ENCODE assay signal across 8 mouse cellular contexts in genomic region chr3:124075974-124076606, GRCm38 (mm10).
DNase-seq lines count a peak whose midpoint lies in the region; ATAC-seq and TF ChIP-seq lines count a peak whose summit lies in the region.

No protein-coding gene starts in this region.

- no peak overlapping the region for H3K4me2 ChIP-seq in midbrain, embryonic 13.5 days (replicated peaks)
- no peak overlapping the region for H3K4me2 ChIP-seq in midbrain, embryonic 11.5 days
- H3K4me2 ChIP-seq in stomach, postnatal 0 days (replicated peaks; ENCODE audit: low read depth) = no peak overlapping the region

- H3K4me1 ChIP-seq in midbrain, embryonic 13.5 days (replicated peaks) = peaks cover 6% of the 10 kb centered on the region
- H3K4me1 ChIP-seq in midbrain, embryonic 11.5 days (ENCODE audit: control insufficient read depth, insufficient read depth, low read length) = no peaks in the 10 kb centered on the region
- H3K4me1 ChIP-seq in stomach, postnatal 0 days (replicated peaks; ENCODE audit: control insufficient read depth, insufficient read depth) = no peaks in the 10 kb centered on the region

- no peak for TF ChIP-seq EP300 in stomach, postnatal 0 days (optimal IDR thresholded peaks at IDR 0.05)

- no peak overlapping the region for H3K9ac ChIP-seq in midbrain, embryonic 13.5 days (replicated peaks)
- no peak overlapping the region for H3K9ac ChIP-seq in midbrain, embryonic 11.5 days (ENCODE audit: low read length)
- H3K9ac ChIP-seq in stomach, postnatal 0 days (ENCODE audit: low read length) = no peak overlapping the region

- H3K36me3 ChIP-seq in midbrain, embryonic 13.5 days = no peaks in the 10 kb centered on the region
- H3K36me3 ChIP-seq in midbrain, embryonic 11.5 days (ENCODE audit: control insufficient read depth, insufficient read depth, low read length) = no peaks in the 10 kb centered on the region
- no peaks in the 10 kb centered on the region for H3K36me3 ChIP-seq in stomach, postnatal 0 days (ENCODE audit: control insufficient read depth, insufficient read depth, low read length)

- peak; percentile 70 for ATAC-seq in cerebellum, adult (ENCODE audit: insufficient number of reproducible peaks, low FRiP score, low TSS enrichment)
- ATAC-seq in midbrain, embryonic 13.5 days = no peak
- ATAC-seq in midbrain, embryonic 11.5 days (ENCODE audit: low FRiP score) = no peak
- peak; percentile 49; the same call in 1 of the 2 replicates for ATAC-seq in stomach, postnatal 0 days (ENCODE audit: low FRiP score, low TSS enrichment)
- ATAC-seq in CD4-positive, CD25-positive, alpha-beta regulatory T cell, adult 4 months = no peak

- no peak for DNase-seq in cerebellum, adult 11 months
- DNase-seq in midbrain, embryonic 11.5 days (ENCODE audit: low spot score, missing footprints) = no peak
- peak; percentile 33 to 51 for DNase-seq in left cerebral cortex, adult 9 months (ENCODE audit: low spot score in 2 of 2)
- no peak for DNase-seq in stomach, postnatal 0 days (ENCODE audit: low spot score)
- DNase-seq in retina, embryonic 14.5 days (ENCODE audit: low spot score) = no peak

- H3K27me3 ChIP-seq in midbrain, embryonic 13.5 days = no peaks in the 10 kb centered on the region
- H3K27me3 ChIP-seq in midbrain, embryonic 11.5 days (ENCODE audit: control insufficient read depth, insufficient read depth, low read length) = no peaks in the 10 kb centered on the region
- H3K27me3 ChIP-seq in stomach, postnatal 0 days (ENCODE audit: control insufficient read depth, insufficient read depth, low read length) = no peaks in the 10 kb centered on the region

- 0 out of 2 replicates have a peak overlapping the region, but pooled peaks have one; percentile 5 for H3K27ac ChIP-seq in midbrain, embryonic 13.5 days
- no peak overlapping the region for H3K27ac ChIP-seq in midbrain, embryonic 11.5 days (ENCODE audit: low read depth, low read length)
- no peak overlapping the region for H3K27ac ChIP-seq in stomach, postnatal 0 days (replicated peaks)

- no peak overlapping the region for H3K4me3 ChIP-seq in midbrain, embryonic 13.5 days (replicated peaks)
- no peak overlapping the region for H3K4me3 ChIP-seq in midbrain, embryonic 11.5 days (ENCODE audit: low read depth, low read length)
- no peak overlapping the region for H3K4me3 ChIP-seq in stomach, postnatal 0 days (ENCODE audit: low read depth, low read length)

- 59% methylated on average over 6 of the region's 6 CpGs for WGBS in midbrain, embryonic 13.5 days
- WGBS in midbrain, embryonic 11.5 days = 75% methylated on average over 6 of the region's 6 CpGs
- WGBS in stomach, postnatal 0 days = 32% methylated on average over 6 of the region's 6 CpGs

- no peaks in the 10 kb centered on the region for H3K9me3 ChIP-seq in midbrain, embryonic 13.5 days
- H3K9me3 ChIP-seq in midbrain, embryonic 11.5 days (ENCODE audit: control insufficient read depth, low read length) = no peaks in the 10 kb centered on the region
- H3K9me3 ChIP-seq in stomach, postnatal 0 days (ENCODE audit: control insufficient read depth, low read length) = no peaks in the 10 kb centered on the region

- TF ChIP-seq CTCF in stomach, postnatal 0 days (IDR thresholded peaks at IDR 0.05; ENCODE audit: low read depth) = no peak

Comparison
In these comparisons a context has a peak if more than half of its experiments do, and no peak if none do; other contexts are left out.
1. ATAC-seq: peak in cerebellum, adult (single experiment) and stomach, postnatal 0 days (single experiment); none in midbrain, embryonic 13.5 days (single experiment), midbrain, embryonic 11.5 days (single experiment) and CD4-positive, CD25-positive, alpha-beta regulatory T cell, adult 4 months (single experiment).
2. DNase-seq: peak in left cerebral cortex, adult 9 months (2 of 2); none in cerebellum, adult 11 months (single experiment), midbrain, embryonic 11.5 days (single experiment), stomach, postnatal 0 days (single experiment) and retina, embryonic 14.5 days (single experiment).